In genomic region chr16:30969266-30970064, GRCm38 (mm10) we compare ENCODE assay signal across 8 mouse cellular contexts.
DNase-seq lines count a peak whose midpoint lies in the region; ATAC-seq lines count a peak whose summit lies in the region.

No protein-coding gene starts in this region.

- no peak overlapping the region for H3K4me2 ChIP-seq in kidney, embryonic 14.5 days (replicated peaks; ENCODE audit: low read depth, low read length)
- H3K4me2 ChIP-seq in lung, embryonic 16.5 days (ENCODE audit: low read depth, low read length) = no peak overlapping the region

- intact Hi-C loops in left cerebral cortex, postnatal 10 days (cut with DNase I) = no loop called here

- H3K9ac ChIP-seq in kidney, embryonic 14.5 days (ENCODE audit: low read depth, low read length) = no peak overlapping the region
- H3K9ac ChIP-seq in lung, embryonic 16.5 days (ENCODE audit: low read length) = 0 out of 2 replicates have a peak overlapping the region, but pooled peaks have one; percentile 20

- no peak overlapping the region for H3K27ac ChIP-seq in kidney, embryonic 14.5 days (ENCODE audit: low read depth, low read length)
- H3K27ac ChIP-seq in lung, embryonic 16.5 days (ENCODE audit: low read length) = peak overlapping the region; percentile 73

- peak; percentile 47 for ATAC-seq in granulocyte monocyte progenitor cell, adult 5-6 weeks (replicated peaks; ENCODE audit: poor library complexity, severe bottlenecking)
- ATAC-seq in kidney, embryonic 14.5 days (ENCODE audit: low FRiP score, low TSS enrichment) = peak; percentile 63
- ATAC-seq in lung, embryonic 16.5 days (ENCODE audit: low read depth) = peak; percentile 73

- peaks cover 3% of the 10 kb centered on the region; the same call in 1 of the 2 replicates for H3K9me3 ChIP-seq in kidney, embryonic 14.5 days (ENCODE audit: control insufficient read depth, low read length)
- H3K9me3 ChIP-seq in lung, embryonic 16.5 days (ENCODE audit: control insufficient read depth, low read length) = no peaks in the 10 kb centered on the region

- no peaks in the 10 kb centered on the region for H3K27me3 ChIP-seq in kidney, embryonic 14.5 days (ENCODE audit: control insufficient read depth, insufficient read depth, low read length)
- H3K27me3 ChIP-seq in lung, embryonic 16.5 days (ENCODE audit: control insufficient read depth, insufficient read depth, low read depth, low read length) = no peaks in the 10 kb centered on the region

- WGBS in kidney, embryonic 14.5 days = 44% methylated on average over 18 of the region's 18 CpGs
- WGBS in lung, embryonic 16.5 days = 50% methylated on average over 18 of the region's 18 CpGs

- peaks cover 27% of the 10 kb centered on the region for H3K4me1 ChIP-seq in kidney, embryonic 14.5 days (ENCODE audit: control insufficient read depth, insufficient read depth, low read length)
- peaks cover 49% of the 10 kb centered on the region for H3K4me1 ChIP-seq in lung, embryonic 16.5 days (replicated peaks; ENCODE audit: control insufficient read depth, insufficient read depth, low read length)

- DNase-seq in left cerebral cortex, adult 18-20 months (ENCODE audit: low spot score in 2 of 2) = peak; percentile 39 to 58
- DNase-seq in left cerebral cortex, postnatal 10 days (ENCODE audit: extremely low spot score in 1 of 2, low spot score in 2 of 2) = no peak
- no peak for DNase-seq in spleen, adult 18-20 months
- DNase-seq in cerebellum, postnatal 4 days (ENCODE audit: low spot score in 2 of 2) = no peak
- no peak for DNase-seq in MN1 (ENCODE audit: low spot score)

- no peaks in the 10 kb centered on the region for H3K36me3 ChIP-seq in kidney, embryonic 14.5 days (ENCODE audit: control insufficient read depth, insufficient read depth, low read length)
- H3K36me3 ChIP-seq in lung, embryonic 16.5 days (ENCODE audit: control insufficient read depth, insufficient read depth, low read length) = no peaks in the 10 kb centered on the region

- no peak overlapping the region for H3K4me3 ChIP-seq in kidney, embryonic 14.5 days (ENCODE audit: low read length)
- H3K4me3 ChIP-seq in lung, embryonic 16.5 days (ENCODE audit: low read length) = no peak overlapping the region

Comparison
In these comparisons a context has a peak if more than half of its experiments do, and no peak if none do; other contexts are left out.
1. DNase-seq: peak in left cerebral cortex, adult 18-20 months (2 of 2); none in left cerebral cortex, postnatal 10 days (0 of 2), spleen, adult 18-20 months (0 of 2), cerebellum, postnatal 4 days (0 of 2) and MN1 (single experiment).
2. Peak in every context shown above with its lines, with median percentiles within 50 percentile points of each other: ATAC-seq.